Mouse (Mus musculus) forebrain, embryonic 11.5 days (tissue): ENCODE measurements at regions not wholly inside any gene's neighbourhood (a gene's known extent, or its start where the extent isn't known, plus 50 kb on each side); places are given as distances from the start of the nearest gene placed in this dataset.

Experiments
- ATAC-seq: fragments of 200-750 bp; cut with Nextera tagmentation; replicated peaks from 2 replicates; pipeline ENCODE4 v1.8.0; 2017; ENCODE audit warnings: moderate TSS enrichment; ENCODE audit not compliant: low FRiP score
- DNase-seq: peaks from one replicate; pipeline ENCODE4 v3.0.0-alpha.2; 2017; ENCODE audit warnings: low spot score
- H3K27ac ChIP-seq: fragments of 300-500 bp; sonication (generic); 2 replicates; pipeline ENCODE4 v1.5.1; 2014; ENCODE audit warnings: low read depth, low read length
- H3K27me3 ChIP-seq: fragments of 300-500 bp; sonication (generic); 2 replicates; pipeline ENCODE4 v1.6.1; 2014; ENCODE audit warnings: mild to moderate bottlenecking, low read length, mixed read lengths; ENCODE audit not compliant: control insufficient read depth, insufficient read depth
- H3K36me3 ChIP-seq: fragments of 300-500 bp; sonication (generic); 2 replicates; pipeline ENCODE4 v1.6.1; 2014; ENCODE audit warnings: mild to moderate bottlenecking, low read length, moderate library complexity, mixed read lengths; ENCODE audit not compliant: control insufficient read depth, insufficient read depth
- H3K4me1 ChIP-seq: fragments of 300-500 bp; sonication (generic); replicated peaks from 2 replicates; pipeline ENCODE4 v1.6.1; 2014; ENCODE audit warnings: low read length, mixed read lengths; ENCODE audit not compliant: control insufficient read depth, insufficient read depth
- H3K4me2 ChIP-seq: fragments of 300-500 bp; sonication (generic); 2 replicates; pipeline ENCODE4 v1.6.1; 2014; ENCODE audit warnings: low read depth, mild to moderate bottlenecking, low read length, moderate library complexity, mixed read lengths; ENCODE audit not compliant: severe bottlenecking
- H3K4me3 ChIP-seq: fragments of 300-500 bp; sonication (generic); 2 replicates; pipeline ENCODE4 v1.5.1; 2014; ENCODE audit warnings: low read depth, low read length
- H3K9ac ChIP-seq: fragments of 300-500 bp; sonication (generic); 2 replicates; pipeline ENCODE4 v1.6.1; 2014; ENCODE audit warnings: low read length
- H3K9me3 ChIP-seq: fragments of 300-500 bp; sonication (generic); 2 replicates; pipeline ENCODE4 v1.6.1; 2016; ENCODE audit warnings: low read length, mixed read lengths; ENCODE audit not compliant: control insufficient read depth
- WGBS: fragments of 180-500 bp; shearing (Covaris S2); extraction: QIAGEN DNeasy Blood & Tissue Kit; methylation state at CpG from one replicate; pipeline ENCODE4 v1.1.7; 2014; 5-methylcytosine and 5-hydroxymethylcytosine counted together

GRCm38 (mm10) chr3:102307656-102308055, 103.2 kb upstream of the Vangl1 start:
- H3K27me3 ChIP-seq, result no peaks in the 10 kb centered on the region
- WGBS, result 80% methylated on average over 1 of the region's 1 CpGs
- ATAC-seq (no peak), DNase-seq (no peak)
- H3K4me2 ChIP-seq, result no peak overlapping the region
- no peak overlapping the region for H3K4me3 ChIP-seq
- no peaks in the 10 kb centered on the region for H3K36me3 ChIP-seq
- H3K27ac ChIP-seq, result no peak overlapping the region
- H3K4me1 ChIP-seq, result no peaks in the 10 kb centered on the region
- no peaks in the 10 kb centered on the region for H3K9me3 ChIP-seq
- no peak overlapping the region for H3K9ac ChIP-seq

- H3K9me3 ChIP-seq, result no peaks in the 10 kb centered on the region
- no peaks in the 10 kb centered on the region for H3K36me3 ChIP-seq
- no peaks in the 10 kb centered on the region for H3K4me1 ChIP-seq
- H3K27ac ChIP-seq, result no peak overlapping the region
- H3K4me3 ChIP-seq, result no peak overlapping the region
- no peaks in the 10 kb centered on the region for H3K27me3 ChIP-seq
- 81% methylated on average over 3 of the region's 3 CpGs for WGBS
- no peak overlapping the region for H3K4me2 ChIP-seq
- ATAC-seq (no peak), DNase-seq (no peak)
- no peak overlapping the region for H3K9ac ChIP-seq
These were observed 87.9 kb upstream of the Vangl1 start for GRCm38 (mm10) chr3:102292385-102292784.

GRCm38 (mm10) chr3:102281983-102282382, 77.5 kb upstream of the Vangl1 start:
- ATAC-seq (no peak), DNase-seq (no peak)
- H3K9ac ChIP-seq, result no peak overlapping the region
- 78% methylated on average over 4 of the region's 4 CpGs for WGBS
- H3K9me3 ChIP-seq, result no peaks in the 10 kb centered on the region
- H3K4me2 ChIP-seq, result no peak overlapping the region
- H3K4me1 ChIP-seq, result no peaks in the 10 kb centered on the region
- no peak overlapping the region for H3K4me3 ChIP-seq
- H3K36me3 ChIP-seq, result no peaks in the 10 kb centered on the region
- H3K27me3 ChIP-seq, result no peaks in the 10 kb centered on the region
- H3K27ac ChIP-seq, result no peak overlapping the region

- WGBS, result 71% methylated on average over 2 of the region's 2 CpGs
- H3K9ac ChIP-seq, result no peak overlapping the region
- no peak overlapping the region for H3K4me3 ChIP-seq
- H3K4me1 ChIP-seq, result no peaks in the 10 kb centered on the region
- H3K36me3 ChIP-seq, result no peaks in the 10 kb centered on the region
- ATAC-seq (no peak), DNase-seq (no peak)
- no peaks in the 10 kb centered on the region for H3K27me3 ChIP-seq
- no peak overlapping the region for H3K27ac ChIP-seq
- no peak overlapping the region for H3K4me2 ChIP-seq
- no peaks in the 10 kb centered on the region for H3K9me3 ChIP-seq
These were observed 72.3 kb upstream of the Vangl1 start for GRCm38 (mm10) chr3:102276758-102277157.

GRCm38 (mm10) chr3:102276283-102276682, 71.8 kb upstream of the Vangl1 start:
- H3K4me3 ChIP-seq, result no peak overlapping the region
- H3K9me3 ChIP-seq, result no peaks in the 10 kb centered on the region
- ATAC-seq (no peak), DNase-seq (no peak)
- H3K36me3 ChIP-seq, result no peaks in the 10 kb centered on the region
- no peak overlapping the region for H3K9ac ChIP-seq
- no peaks in the 10 kb centered on the region for H3K4me1 ChIP-seq
- no peak overlapping the region for H3K27ac ChIP-seq
- no peak overlapping the region for H3K4me2 ChIP-seq
- H3K27me3 ChIP-seq, result no peaks in the 10 kb centered on the region
- 94% methylated on average over 2 of the region's 2 CpGs for WGBS

- Histone ChIP-seq H3K9me3 (no peaks in the 10 kb centered on the region), H3K9ac (no peak overlapping the region), H3K4me2 (no peak overlapping the region), H3K27me3 (no peaks in the 10 kb centered on the region), H3K4me1 (no peaks in the 10 kb centered on the region), H3K27ac (no peak overlapping the region), H3K4me3 (no peak overlapping the region), H3K36me3 (no peaks in the 10 kb centered on the region)
- DNase-seq (no peak), ATAC-seq (no peak)
- WGBS, result 85% methylated on average over 7 of the region's 7 CpGs
These were observed 70.9 kb upstream of the Vangl1 start for GRCm38 (mm10) chr3:102275256-102276022.

- DNase-seq, result no peak
- no peaks in the 10 kb centered on the region for H3K27me3 ChIP-seq
- no peak for ATAC-seq
- no peaks in the 10 kb centered on the region for H3K4me1 ChIP-seq
- no peaks in the 10 kb centered on the region for H3K36me3 ChIP-seq
- no peak overlapping the region for H3K27ac ChIP-seq
- no peaks in the 10 kb centered on the region for H3K9me3 ChIP-seq
- H3K9ac ChIP-seq, result no peak overlapping the region
- 91% methylated on average over 6 of the region's 6 CpGs for WGBS
- no peak overlapping the region for H3K4me2 ChIP-seq
- H3K4me3 ChIP-seq, result no peak overlapping the region
These were observed 66.3 kb upstream of the Vangl1 start for GRCm38 (mm10) chr3:102270779-102271178.

GRCm38 (mm10) chr3:102270257-102270656, 65.8 kb upstream of the Vangl1 start:
- Histone ChIP-seq H3K4me1 (no peaks in the 10 kb centered on the region), H3K4me3 (no peak overlapping the region), H3K4me2 (no peak overlapping the region), H3K9me3 (no peaks in the 10 kb centered on the region), H3K27me3 (no peaks in the 10 kb centered on the region), H3K27ac (no peak overlapping the region), H3K36me3 (no peaks in the 10 kb centered on the region), H3K9ac (no peak overlapping the region)
- 69% methylated on average over 6 of the region's 6 CpGs for WGBS
- ATAC-seq (no peak), DNase-seq (no peak)

GRCm38 (mm10) chr3:102266136-102266535, 61.6 kb upstream of the Vangl1 start:
- no peak overlapping the region for H3K4me3 ChIP-seq
- H3K9me3 ChIP-seq, result no peaks in the 10 kb centered on the region
- no peak overlapping the region for H3K27ac ChIP-seq
- H3K9ac ChIP-seq, result no peak overlapping the region
- no peak for DNase-seq
- H3K36me3 ChIP-seq, result no peaks in the 10 kb centered on the region
- 84% methylated on average over 9 of the region's 9 CpGs for WGBS
- H3K4me1 ChIP-seq, result no peaks in the 10 kb centered on the region
- H3K27me3 ChIP-seq, result no peaks in the 10 kb centered on the region
- no peak for ATAC-seq
- no peak overlapping the region for H3K4me2 ChIP-seq
